ENCODE assay signal across 10 mouse cellular contexts in the genomic region with DNA sequence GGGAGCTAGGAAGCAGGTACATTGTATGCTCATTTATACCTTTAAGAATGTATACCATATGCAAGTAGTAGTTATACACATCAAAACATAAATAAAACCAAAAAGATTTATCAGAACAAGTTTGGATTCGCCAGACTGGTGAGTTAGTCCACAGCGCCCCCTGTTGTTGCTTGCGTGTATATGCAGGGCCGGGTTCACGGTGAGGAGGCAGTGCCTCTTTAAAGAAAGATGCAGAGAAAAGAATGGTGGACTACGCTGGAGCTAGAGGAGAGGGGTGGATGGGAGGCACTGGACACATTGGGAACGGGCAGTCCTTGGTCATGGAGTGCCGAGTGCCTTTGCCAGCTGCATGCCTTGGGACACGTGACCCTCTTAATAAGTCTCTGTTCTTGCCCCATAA. TPM values are rescaled to one million over a fixed set of nuclear protein-coding genes. Genes with fewer than 3 reads are reported as not detected.
DNase-seq lines count a peak whose midpoint lies in the region; ATAC-seq and TF ChIP-seq lines count a peak whose summit lies in the region.
"Had no signal": no experiment of that assay in that cellular context is flagged by ENCODE, and none has a peak within 500 bp of the region (broad histone marks: within the 10 kb centered on the region; RNA-seq: fewer than 3 reads in every experiment).

No protein-coding gene starts in this region.

- H3K4me3 ChIP-seq in intestine, embryonic 14.5 days (ENCODE audit: low read depth, low read length), result 0 out of 2 replicates have a peak overlapping the region, but pooled peaks have one; percentile 1
- H3K4me3 ChIP-seq in intestine, embryonic 16.5 days (ENCODE audit: low read length), result no peak overlapping the region
- no peak overlapping the region for H3K4me3 ChIP-seq in bone marrow, adult 2 months (replicated peaks; ENCODE audit: control insufficient read depth, low read depth, low read length)
- no peak overlapping the region for H3K4me3 ChIP-seq in embryonic fibroblast, embryonic 13.5 days (ENCODE audit: insufficient read depth, low read length)
- H3K4me3 ChIP-seq: embryonic facial prominence, embryonic 12.5 days had no signal

- peak; percentile 89 for DNase-seq in intestine, embryonic 14.5 days (ENCODE audit: low spot score)
- peak; percentile 48 to 70 for DNase-seq in left cerebral cortex, postnatal 10 days (ENCODE audit: extremely low spot score in 1 of 2, low spot score in 2 of 2)
- peak; percentile 28 to 40 for DNase-seq in natural killer cell, adult 2 months (ENCODE audit: low spot score in 2 of 2)
- peak; percentile 16 to 25 for DNase-seq in thymus, postnatal 36 days

- TF ChIP-seq CTCF in bone marrow, adult 2 months (IDR thresholded peaks at IDR 0.05; ENCODE audit: control insufficient read depth, insufficient read depth, low read length), result peak; percentile 65
- peak; percentile 79 for TF ChIP-seq CTCF in embryonic fibroblast, embryonic 13.5 days (IDR thresholded peaks at IDR 0.05; ENCODE audit: borderline replicate concordance, insufficient read depth, low read length)

- TF ChIP-seq POLR2A in bone marrow, adult 2 months (IDR thresholded peaks at IDR 0.05; ENCODE audit: borderline replicate concordance, control insufficient read depth, low read depth, low read length), result no peak
- no peak for TF ChIP-seq POLR2A in embryonic fibroblast, embryonic 13.5 days (IDR thresholded peaks at IDR 0.05; ENCODE audit: low read depth, low read length)

- H3K9me3 ChIP-seq in intestine, embryonic 14.5 days (ENCODE audit: control insufficient read depth, low read length), result no peaks in the 10 kb centered on the region
- no peaks in the 10 kb centered on the region for H3K9me3 ChIP-seq in intestine, embryonic 16.5 days (ENCODE audit: control insufficient read depth, low read length)
- H3K9me3 ChIP-seq: embryonic facial prominence, embryonic 12.5 days had no signal

- H3K36me3 ChIP-seq in intestine, embryonic 14.5 days (ENCODE audit: control insufficient read depth, insufficient read depth, low read length), result no peaks in the 10 kb centered on the region
- no peaks in the 10 kb centered on the region for H3K36me3 ChIP-seq in intestine, embryonic 16.5 days (ENCODE audit: control insufficient read depth, insufficient read depth, low read length)
- H3K36me3 ChIP-seq: embryonic facial prominence, embryonic 12.5 days had no signal

- intact Hi-C loops in left cerebral cortex, postnatal 10 days (cut with DNase I), result loop anchor here (5.0 to 10.0 kb wide), 2 partner anchors 164 to 207 kb away; partner anchors contain the start of gene Fam171a2

- H3K27ac ChIP-seq in intestine, embryonic 14.5 days (ENCODE audit: low read depth), result no peak overlapping the region
- H3K27ac ChIP-seq in intestine, embryonic 16.5 days (ENCODE audit: low read length), result no peak overlapping the region
- no peak overlapping the region for H3K27ac ChIP-seq in bone marrow, adult 2 months (ENCODE audit: control insufficient read depth, insufficient read depth, low read depth, low read length, poor library complexity)
- H3K27ac ChIP-seq in embryonic fibroblast, embryonic 13.5 days (ENCODE audit: insufficient read depth, low read length), result no peak overlapping the region
- H3K27ac ChIP-seq: embryonic facial prominence, embryonic 12.5 days had no signal

- ATAC-seq in intestine, embryonic 14.5 days (replicated peaks; ENCODE audit: low FRiP score, low TSS enrichment, low read depth), result 0 out of 2 replicates have a peak, but pooled peaks have one; percentile 21
- no peak for ATAC-seq in intestine, embryonic 16.5 days
- ATAC-seq in hematopoietic stem cell, adult 5-6 weeks (replicated peaks in 1 of 2; ENCODE audit: insufficient read depth in 1 of 2, low FRiP score in 2 of 2, low TSS enrichment in 1 of 2, low read depth in 1 of 2, poor library complexity in 2 of 2, severe bottlenecking in 2 of 2), result peak; percentile 32 to 46; a peak in 1 of 4 replicates

- 6% methylated on average over 9 of the region's 9 CpGs for WGBS in intestine, embryonic 14.5 days
- 3% methylated on average over 9 of the region's 9 CpGs for WGBS in intestine, embryonic 16.5 days
- 9% methylated on average over 9 of the region's 9 CpGs for WGBS in bone marrow, adult 2 months

- H3K9ac ChIP-seq in intestine, embryonic 14.5 days (ENCODE audit: low read length), result no peak overlapping the region
- H3K9ac ChIP-seq in intestine, embryonic 16.5 days (ENCODE audit: low read depth, low read length), result no peak overlapping the region
- H3K9ac ChIP-seq: embryonic facial prominence, embryonic 12.5 days had no signal

- 0 out of 2 replicates have a peak overlapping the region, but pooled peaks have one; percentile 11 for H3K4me2 ChIP-seq in intestine, embryonic 14.5 days (ENCODE audit: low read length)
- H3K4me2 ChIP-seq in intestine, embryonic 16.5 days (ENCODE audit: low read depth, low read length), result no peak overlapping the region
- H3K4me2 ChIP-seq: embryonic facial prominence, embryonic 12.5 days had no signal

- H3K27me3 ChIP-seq in intestine, embryonic 14.5 days (replicated peaks; ENCODE audit: control insufficient read depth, insufficient read depth, low read length), result no peaks in the 10 kb centered on the region
- no peaks in the 10 kb centered on the region for H3K27me3 ChIP-seq in intestine, embryonic 16.5 days (replicated peaks; ENCODE audit: control insufficient read depth, insufficient read depth, low read length)
- H3K27me3 ChIP-seq: embryonic facial prominence, embryonic 12.5 days had no signal

- peaks cover 8% of the 10 kb centered on the region; the same call in 1 of the 2 replicates for H3K4me1 ChIP-seq in intestine, embryonic 14.5 days (replicated peaks; ENCODE audit: control insufficient read depth, insufficient read depth, low read length)
- peaks cover 2% of the 10 kb centered on the region; the same call in 1 of the 2 replicates for H3K4me1 ChIP-seq in intestine, embryonic 16.5 days (ENCODE audit: control insufficient read depth, insufficient read depth, low read length)
- no peaks in the 10 kb centered on the region for H3K4me1 ChIP-seq in bone marrow, adult 2 months (ENCODE audit: control insufficient read depth, insufficient read depth, low read length)
- H3K4me1 ChIP-seq in embryonic fibroblast, embryonic 13.5 days (ENCODE audit: control insufficient read depth, insufficient read depth, low read length), result peaks cover 7% of the 10 kb centered on the region; the same call in 1 of the 2 replicates

RNA-seq across cellular contexts. Expression of gene Meioc, which starts 12.1 kb away (rescaled TPM):
- 0.31 and 1.3 TPM in 2 replicates for polyA plus RNA-seq in intestine, embryonic 14.5 days (2014; fragmentation: Nextera tagmentation; extraction: Ambion mirVana)
- polyA plus RNA-seq in intestine, embryonic 16.5 days (2015; fragmentation: Nextera tagmentation; extraction: Ambion mirVana), result 0.24 and 0.65 TPM in 2 replicates
- polyA plus RNA-seq in bone marrow, adult 2 months (2011; ENCODE audit: insufficient read depth, insufficient read length, low replicate concordance, missing spikeins), result not detected in 2 replicates
- polyA plus RNA-seq in embryonic fibroblast, embryonic 13.5 days (2011; ENCODE audit: insufficient read length, low read depth, missing spikeins), result not detected in 2 replicates
- not detected in 2 replicates for total RNA-seq in hematopoietic stem cell, adult 5-6 weeks (2017)
- total RNA-seq in left cerebral cortex, postnatal 10 days (2021), result not detected
- total RNA-seq: neutrophil, adult 5-6 weeks had no signal

RNA-seq across cellular contexts. Expression of gene Ccdc43, which starts 46.2 kb away (rescaled TPM):
- 43.5 and 43.6 TPM in 2 replicates for polyA plus RNA-seq in intestine, embryonic 14.5 days (2014; fragmentation: Nextera tagmentation; extraction: Ambion mirVana)
- 36.7 and 39.9 TPM in 2 replicates for polyA plus RNA-seq in intestine, embryonic 16.5 days (2015; fragmentation: Nextera tagmentation; extraction: Ambion mirVana)
- polyA plus RNA-seq in bone marrow, adult 2 months (2011; ENCODE audit: insufficient read depth, insufficient read length, low replicate concordance, missing spikeins), result 8.1 and 17.1 TPM in 2 replicates
- polyA plus RNA-seq in embryonic fibroblast, embryonic 13.5 days (2011; ENCODE audit: insufficient read length, low read depth, missing spikeins), result 25.6 and 26.4 TPM in 2 replicates
- 46.5 and 51.1 TPM in 2 replicates for total RNA-seq in hematopoietic stem cell, adult 5-6 weeks (2017)
- 10 to 100 TPM; 27.2 to 32.5 TPM for total RNA-seq in left cerebral cortex, postnatal 10 days (2021)

RNA-seq across cellular contexts. Expression of gene Fzd2, which starts 47.2 kb away (rescaled TPM):
- polyA plus RNA-seq in intestine, embryonic 14.5 days (2014; fragmentation: Nextera tagmentation; extraction: Ambion mirVana), result 20.4 and 21.9 TPM in 2 replicates
- polyA plus RNA-seq in intestine, embryonic 16.5 days (2015; fragmentation: Nextera tagmentation; extraction: Ambion mirVana), result 9.4 and 9.8 TPM in 2 replicates
- polyA plus RNA-seq in bone marrow, adult 2 months (2011; ENCODE audit: insufficient read depth, insufficient read length, low replicate concordance, missing spikeins), result 0.42 TPM in 1 of 2 replicates, not detected in the other
- 54.6 and 75.0 TPM in 2 replicates for polyA plus RNA-seq in embryonic fibroblast, embryonic 13.5 days (2011; ENCODE audit: insufficient read length, low read depth, missing spikeins)
- 0.19 TPM in 1 of 2 replicates, not detected in the other for total RNA-seq in hematopoietic stem cell, adult 5-6 weeks (2017)
- total RNA-seq in left cerebral cortex, postnatal 10 days (2021), result 10 to 100 TPM in 1 of 2 experiments, 1 to 10 TPM in 1; 6.7 to 11.0 TPM

Comparison
In these comparisons a context has a peak if more than half of its experiments do, and no peak if none do; other contexts are left out.
1. DNase-seq: peak in every context shown above with its lines; median percentile 89 in intestine, embryonic 14.5 days; 59 in left cerebral cortex, postnatal 10 days; 34 in natural killer cell, adult 2 months; 20 in thymus, postnatal 36 days.